Comparison of ENCODE assay signal across 11 mouse cellular contexts in the genomic region with DNA sequence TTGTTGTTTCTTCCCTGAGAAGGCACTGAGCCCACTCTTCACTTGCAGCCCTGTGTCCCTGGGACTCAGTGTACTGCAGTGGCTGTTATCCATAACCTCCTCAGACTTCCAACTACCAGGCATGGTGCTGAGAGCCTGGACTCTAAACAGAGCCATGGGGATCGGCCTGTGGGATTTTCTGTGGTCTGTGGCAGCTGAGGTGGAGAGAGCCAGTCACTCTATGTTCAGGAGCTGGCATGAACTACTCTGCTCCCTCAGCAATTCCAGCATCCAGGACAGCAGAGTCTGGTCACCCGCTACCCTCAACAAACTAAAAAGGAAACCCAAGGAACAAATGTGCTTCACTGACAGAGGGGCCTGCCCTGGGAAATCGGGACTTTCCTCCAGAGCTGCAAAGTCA. TPM values are rescaled to one million over a fixed set of nuclear protein-coding genes. Genes with fewer than 3 reads are reported as not detected.
DNase-seq lines count a peak whose midpoint lies in the region; ATAC-seq and TF ChIP-seq lines count a peak whose summit lies in the region.
"Had no signal": no experiment of that assay in that cellular context is flagged by ENCODE, and none has a peak within 500 bp of the region (broad histone marks: within the 10 kb centered on the region; RNA-seq: fewer than 3 reads in every experiment).

No protein-coding gene starts in this region.

- no peaks in the 10 kb centered on the region for H3K27me3 ChIP-seq in heart, embryonic 14.5 days (ENCODE audit: control insufficient read depth, insufficient read depth, low read length)
- H3K27me3 ChIP-seq in lung, embryonic 15.5 days: no peaks in the 10 kb centered on the region
- no peaks in the 10 kb centered on the region for H3K27me3 ChIP-seq in stomach, embryonic 14.5 days (ENCODE audit: control insufficient read depth, insufficient read depth, low read length)

- H3K4me1 ChIP-seq in heart, embryonic 14.5 days (ENCODE audit: control insufficient read depth in 2 of 2, insufficient read depth in 2 of 2, low read length in 2 of 2): peaks cover 38 to 46% of the 10 kb centered on the region in 2 experiments
- H3K4me1 ChIP-seq in lung, embryonic 15.5 days: peaks cover 43% of the 10 kb centered on the region
- H3K4me1 ChIP-seq in embryonic fibroblast, embryonic 13.5 days (ENCODE audit: control insufficient read depth, insufficient read depth, low read length): peaks cover 35% of the 10 kb centered on the region
- H3K4me1 ChIP-seq in stomach, embryonic 14.5 days (ENCODE audit: control insufficient read depth, insufficient read depth, low read length): peaks cover 28% of the 10 kb centered on the region

- H3K36me3 ChIP-seq in heart, embryonic 14.5 days (ENCODE audit: control insufficient read depth, insufficient read depth, low read length): peaks cover 12% of the 10 kb centered on the region; the same call in 1 of the 2 replicates
- no peaks in the 10 kb centered on the region; the same call in 1 of the 2 replicates for H3K36me3 ChIP-seq in lung, embryonic 15.5 days
- no peaks in the 10 kb centered on the region for H3K36me3 ChIP-seq in stomach, embryonic 14.5 days (ENCODE audit: control insufficient read depth, insufficient read depth, low read length)

- no peak for ATAC-seq in heart, embryonic 14.5 days (ENCODE audit: insufficient number of reproducible peaks, insufficient read depth, low FRiP score, low read depth)
- ATAC-seq in lung, embryonic 15.5 days (ENCODE audit: borderline replicate concordance, extremely low read depth, low FRiP score, low TSS enrichment): no peak
- ATAC-seq in stomach, embryonic 14.5 days (ENCODE audit: insufficient number of reproducible peaks, insufficient read depth, low FRiP score, low read depth): no peak
- ATAC-seq in CD4-positive, CD25-positive, alpha-beta regulatory T cell, adult 4 months: no peak

- H3K27ac ChIP-seq in heart, embryonic 14.5 days (replicated peaks in 1 of 2; ENCODE audit: control insufficient read depth in 1 of 2, insufficient read depth in 1 of 2, low read depth in 2 of 2, low read length in 2 of 2): peak overlapping the region; percentile 35 to 82; a peak in 2 of 4 replicates
- H3K27ac ChIP-seq in lung, embryonic 15.5 days: peak overlapping the region; percentile 3; the same call in 1 of the 2 replicates
- peak overlapping the region; percentile 87 for H3K27ac ChIP-seq in embryonic fibroblast, embryonic 13.5 days (ENCODE audit: insufficient read depth, low read length)
- H3K27ac ChIP-seq in stomach, embryonic 14.5 days (ENCODE audit: low read length): peak overlapping the region; percentile 88; the same call in 1 of the 2 replicates
- H3K27ac ChIP-seq: liver, embryonic 14.5 days had no signal

- no peak for TF ChIP-seq POLR2A in embryonic fibroblast, embryonic 13.5 days (IDR thresholded peaks at IDR 0.05; ENCODE audit: low read depth, low read length)

- 69% methylated on average over 3 of the region's 3 CpGs for WGBS in heart, embryonic 14.5 days
- 69% methylated on average over 3 of the region's 3 CpGs for WGBS in lung, embryonic 15.5 days
- 66% methylated on average over 3 of the region's 3 CpGs for WGBS in stomach, embryonic 14.5 days

- no peaks in the 10 kb centered on the region for H3K9me3 ChIP-seq in heart, embryonic 14.5 days (ENCODE audit: control insufficient read depth, low read length)
- H3K9me3 ChIP-seq in lung, embryonic 15.5 days: no peaks in the 10 kb centered on the region
- H3K9me3 ChIP-seq in stomach, embryonic 14.5 days (ENCODE audit: control insufficient read depth, low read depth, low read length): no peaks in the 10 kb centered on the region

- H3K9ac ChIP-seq in heart, embryonic 14.5 days (ENCODE audit: low read length): no peak overlapping the region
- no peak overlapping the region for H3K9ac ChIP-seq in lung, embryonic 15.5 days
- no peak overlapping the region for H3K9ac ChIP-seq in stomach, embryonic 14.5 days (replicated peaks; ENCODE audit: low read depth, low read length)
- H3K9ac ChIP-seq: liver, embryonic 14.5 days had no signal

- H3K4me3 ChIP-seq in heart, embryonic 14.5 days (ENCODE audit: control insufficient read depth in 1 of 2, insufficient read depth in 1 of 2, low read depth in 1 of 2, low read length in 2 of 2): no peak overlapping the region
- no peak overlapping the region for H3K4me3 ChIP-seq in lung, embryonic 15.5 days
- no peak overlapping the region for H3K4me3 ChIP-seq in embryonic fibroblast, embryonic 13.5 days (ENCODE audit: insufficient read depth, low read length)
- no peak overlapping the region for H3K4me3 ChIP-seq in stomach, embryonic 14.5 days (ENCODE audit: low read depth, low read length)

- DNase-seq in heart, adult 18-20 months: no peak
- DNase-seq in lung, postnatal 4 days: no peak
- DNase-seq in cerebellum, adult 18-20 months: no peak
- DNase-seq: kidney, adult 2 months; thymus, adult 2 months had no signal

- no peak overlapping the region for H3K4me2 ChIP-seq in heart, embryonic 14.5 days (ENCODE audit: low read length)
- no peak overlapping the region for H3K4me2 ChIP-seq in lung, embryonic 15.5 days
- H3K4me2 ChIP-seq in stomach, embryonic 14.5 days (replicated peaks; ENCODE audit: low read depth, low read length): no peak overlapping the region

- no peak for TF ChIP-seq CTCF in embryonic fibroblast, embryonic 13.5 days (IDR thresholded peaks at IDR 0.05; ENCODE audit: borderline replicate concordance, insufficient read depth, low read length)

RNA-seq across cellular contexts. Expression of a gene that starts 20.8 kb away (rescaled TPM):
- 8.5 and 10.1 TPM in 2 replicates for polyA plus RNA-seq in heart, embryonic 14.5 days (2014; fragmentation: Nextera tagmentation; extraction: Ambion mirVana)
- 10 to 100 TPM; 25.5 to 25.8 TPM for total RNA-seq in heart, adult 18-20 months (2021)
- 9.0 and 10.3 TPM in 2 replicates for polyA plus RNA-seq in lung, embryonic 15.5 days (2015; fragmentation: Nextera tagmentation; extraction: Ambion mirVana)
- 208 and 272 TPM in 2 replicates for polyA plus RNA-seq in embryonic fibroblast, embryonic 13.5 days (2011; ENCODE audit: insufficient read length, low read depth, missing spikeins)
- 11.0 and 14.0 TPM in 2 replicates for polyA plus RNA-seq in stomach, embryonic 14.5 days (2014; fragmentation: Nextera tagmentation; extraction: Ambion mirVana)
- polyA plus RNA-seq in CD4-positive, CD25-positive, alpha-beta regulatory T cell, adult 4 months (2017; shearing (Covaris generic)): 10 to 100 TPM; 11.9 to 19.7 TPM

RNA-seq across cellular contexts. Expression of a gene that starts 43.1 kb away (rescaled TPM):
- 63.7 and 64.4 TPM in 2 replicates for polyA plus RNA-seq in heart, embryonic 14.5 days (2014; fragmentation: Nextera tagmentation; extraction: Ambion mirVana)
- total RNA-seq in heart, adult 18-20 months (2021): 10 to 100 TPM; 73.1 to 90.9 TPM
- 83.3 and 88.4 TPM in 2 replicates for polyA plus RNA-seq in lung, embryonic 15.5 days (2015; fragmentation: Nextera tagmentation; extraction: Ambion mirVana)
- 216 and 238 TPM in 2 replicates for polyA plus RNA-seq in embryonic fibroblast, embryonic 13.5 days (2011; ENCODE audit: insufficient read length, low read depth, missing spikeins)
- polyA plus RNA-seq in stomach, embryonic 14.5 days (2014; fragmentation: Nextera tagmentation; extraction: Ambion mirVana): 99.5 and 103 TPM in 2 replicates
- 10 to 100 TPM; 12.1 to 22.1 TPM for polyA plus RNA-seq in CD4-positive, CD25-positive, alpha-beta regulatory T cell, adult 4 months (2017; shearing (Covaris generic))

Comparison
In these comparisons a context has a peak if more than half of its experiments do, and no peak if none do; other contexts are left out.
1. H3K27ac ChIP-seq: peak in every context shown above with its lines; median percentile 88 in stomach, embryonic 14.5 days; 87 in embryonic fibroblast, embryonic 13.5 days; 58 in heart, embryonic 14.5 days; 3 in lung, embryonic 15.5 days.
2. RNA of a gene that starts 20.8 kb away (polyA plus RNA-seq): 208 to 272 TPM in embryonic fibroblast, embryonic 13.5 days; 11.9 to 19.7 TPM in CD4-positive, CD25-positive, alpha-beta regulatory T cell, adult 4 months, 11.0 to 14.0 TPM in stomach, embryonic 14.5 days, 9.0 to 10.3 TPM in lung, embryonic 15.5 days and 8.5 to 10.1 TPM in heart, embryonic 14.5 days; every median in the first group is over 10 times any median in the second.